Mouse (Mus musculus): ENCODE measurements around the gene Smr2.
"Not testable (repeated sequence)": the region's sequence is repeated elsewhere in the genome, so short reads cannot be mapped to it uniquely, and the experiment has no call there.

Smr2 gene

GRCm38 (mm10) chr5:88086256-88086655 is at the start of gene Smr2:
Gene Smr2, plus strand, starts transcription at chr5:88086556.
- not testable (repeated sequence) for DNase-seq

- DNase-seq: no peak
These were observed 25.1 kb downstream of the Smr2 start, which contains the start of gene Gm11116 for GRCm38 (mm10) chr5:88111430-88111829. Gene Gm11116, minus strand, starts transcription at chr5:88111530.

- DNase-seq: no peak
These were observed 67.6 kb downstream of the Smr2 start, which contains the start of gene Gm11115 for GRCm38 (mm10) chr5:88153999-88154398. Gene Gm11115, minus strand, starts transcription at chr5:88154099.

Data from layer of hippocampus, adult 9-11 months (tissue).